Mouse (Mus musculus) testis, adult 2 months (tissue): ENCODE results near the gene Rnf130. TPM values are rescaled to one million over a fixed set of nuclear protein-coding genes. Genes with fewer than 3 reads are reported as not detected.
"Not testable (repeated sequence)": the region's sequence is repeated elsewhere in the genome, so short reads cannot be mapped to it uniquely, and the experiment has no call there.

ENCODE experiments used
- H3K27ac ChIP-seq: fragments of 200-500 bp; 2 replicates; pipeline ENCODE4 v1.5.1; 2012; ENCODE audit warnings: low read depth, low read length; ENCODE audit not compliant: control insufficient read depth, insufficient read depth
- H3K27me3 ChIP-seq: fragments of 200-500 bp; 2 replicates; pipeline ENCODE4 v1.6.1; 2012; ENCODE audit warnings: mild to moderate bottlenecking, low read length, moderate library complexity; ENCODE audit not compliant: control insufficient read depth, insufficient read depth
- H3K36me3 ChIP-seq: fragments of 200-500 bp; 2 replicates; pipeline ENCODE4 v1.6.1; 2012; ENCODE audit warnings: mild to moderate bottlenecking, low read length; ENCODE audit not compliant: control insufficient read depth, insufficient read depth
- H3K4me1 ChIP-seq: fragments of 200-500 bp; 2 replicates; pipeline ENCODE4 v1.6.1; 2012; ENCODE audit warnings: low read length; ENCODE audit not compliant: control insufficient read depth, insufficient read depth
- H3K4me3 ChIP-seq: fragments of 200-500 bp; 2 replicates; pipeline ENCODE4 v1.5.1; 2012; ENCODE audit warnings: low read depth, mild to moderate bottlenecking, low read length, moderate library complexity, mixed read lengths; ENCODE audit not compliant: control insufficient read depth
- CTCF ChIP-seq: fragments of 200-500 bp; IDR thresholded peaks from 2 replicates; pipeline ENCODE4 v1.5.1; 2012; ENCODE audit warnings: low read depth, mild to moderate bottlenecking, inconsistent platforms, low read length, moderate library complexity; ENCODE audit not compliant: control insufficient read depth, insufficient read depth, insufficient replicate concordance
- POLR2A ChIP-seq: fragments of 200-500 bp; IDR thresholded peaks from 2 replicates; pipeline ENCODE4 v1.6.1; 2012; ENCODE audit warnings: low read depth, mild to moderate bottlenecking, inconsistent platforms, low read length, moderate library complexity; ENCODE audit not compliant: control insufficient read depth
- polyA plus RNA-seq: library from polyadenylated mRNA; depleted of rRNA; stranded (reverse); fragments of >200 nt; gene quantifications from 2 replicates; pipeline ENCODE4 v1.2.3, GENCODE M21; 2012

Rnf130 gene
- polyA plus RNA-seq, 1 experiment: 12.1 TPM

DNA sequence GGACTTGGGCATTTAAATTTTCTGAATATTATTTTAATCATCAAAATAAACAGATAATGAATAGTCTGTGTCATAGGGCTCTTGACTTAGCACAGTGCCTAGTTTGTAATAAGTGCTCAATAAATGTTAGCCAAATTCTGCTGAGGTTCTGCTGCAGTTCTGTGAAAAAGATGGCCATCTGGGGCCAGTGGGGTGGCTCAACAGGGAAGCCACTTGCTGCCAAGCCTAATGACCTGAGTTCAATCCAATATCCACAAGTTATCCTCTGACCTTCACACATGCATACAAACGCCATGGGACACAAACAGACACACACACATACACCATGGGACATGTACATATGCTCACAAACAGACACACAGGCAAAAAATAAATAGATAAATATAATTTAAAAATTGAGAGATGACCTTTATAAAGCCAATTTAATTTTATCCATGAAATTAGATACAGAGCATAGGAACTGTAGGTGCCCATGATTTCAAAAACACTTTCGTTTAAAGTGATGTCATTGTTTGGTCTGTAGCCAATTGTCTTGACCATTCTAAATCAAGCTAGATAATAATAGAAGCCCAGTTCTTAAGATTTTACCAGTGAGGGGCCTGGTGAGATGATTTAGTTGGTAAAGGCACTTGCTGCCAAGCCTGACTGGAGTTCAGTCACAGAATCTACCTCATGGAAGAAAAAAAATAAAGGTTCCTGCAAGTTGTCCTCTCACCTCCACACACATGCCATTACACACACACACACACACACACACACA, 75.6 kb downstream of the Rnf130 start:
- no peaks in the 10 kb centered on the region for H3K36me3 ChIP-seq

GRCm38 (mm10) chr11:50101962-50102361, 76.8 kb downstream of the Rnf130 start:
- H3K4me1 ChIP-seq, H3K27me3 ChIP-seq, H3K27ac ChIP-seq, H3K4me3 ChIP-seq, H3K36me3 ChIP-seq: not testable (repeated sequence)

More for the DNA sequence above, 75.6 kb downstream of the Rnf130 start:
- no peaks in the 10 kb centered on the region for H3K27me3 ChIP-seq
- H3K4me1 ChIP-seq: no peaks in the 10 kb centered on the region
- H3K4me3 ChIP-seq: no peak overlapping the region
- H3K27ac ChIP-seq: no peak overlapping the region
- TF ChIP-seq CTCF (no peak), POLR2A (no peak)

DNA sequence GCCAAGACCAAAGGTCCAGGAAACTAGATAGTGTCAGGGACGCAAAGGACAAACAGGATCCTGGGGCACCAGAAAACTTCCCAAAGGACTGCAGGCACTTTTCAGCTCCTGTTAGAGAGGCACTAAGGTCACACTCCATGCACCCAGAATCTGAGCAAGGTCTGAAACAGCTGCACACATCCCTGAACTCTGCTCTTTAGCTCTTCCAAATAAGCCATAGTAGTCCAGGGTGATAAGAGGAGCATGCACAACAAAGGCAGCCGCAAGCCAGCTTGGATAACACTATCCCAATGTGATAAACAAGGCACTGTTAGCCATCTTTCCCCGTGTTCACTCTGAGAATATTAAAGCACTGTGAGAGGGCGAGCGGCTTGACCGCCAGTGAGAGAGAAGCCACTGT, 78.9 kb downstream of the Rnf130 start:
- TF ChIP-seq POLR2A: no peak
- TF ChIP-seq CTCF: no peak
- H3K4me3 ChIP-seq: no peak overlapping the region
- no peaks in the 10 kb centered on the region for H3K36me3 ChIP-seq
- no peaks in the 10 kb centered on the region for H3K27me3 ChIP-seq
- H3K4me1 ChIP-seq: no peaks in the 10 kb centered on the region
- no peak overlapping the region for H3K27ac ChIP-seq

GRCm38 (mm10) chr11:50105237-50105636, 80.1 kb downstream of the Rnf130 start:
- Histone ChIP-seq H3K4me1 (no peaks in the 10 kb centered on the region), H3K27ac (no peak overlapping the region), H3K27me3 (no peaks in the 10 kb centered on the region), H3K36me3 (no peaks in the 10 kb centered on the region), H3K4me3 (no peak overlapping the region)
- TF ChIP-seq POLR2A: no peak
- TF ChIP-seq CTCF: no peak

DNA sequence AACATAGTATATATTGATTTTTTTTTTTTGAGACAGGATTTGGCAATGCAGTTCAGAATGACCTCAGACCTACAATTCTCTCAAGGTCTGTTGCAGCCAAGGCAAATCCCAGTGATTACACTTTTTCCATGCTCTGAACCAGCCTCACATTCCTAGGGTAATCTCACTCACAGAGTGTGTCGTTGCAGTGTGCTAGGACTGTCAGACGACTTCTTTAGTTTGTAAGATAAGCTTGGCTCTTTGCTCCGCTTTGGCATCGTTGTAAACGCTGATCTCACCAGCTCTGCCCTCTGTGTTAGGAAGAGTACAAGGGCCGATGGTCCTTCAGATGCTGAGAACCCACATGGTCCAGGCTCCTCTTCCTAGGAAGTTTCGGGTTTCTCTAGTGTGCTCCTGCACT, 80.9 kb downstream of the Rnf130 start:
- Histone ChIP-seq H3K4me1 (no peaks in the 10 kb centered on the region), H3K27ac (no peak overlapping the region), H3K27me3 (no peaks in the 10 kb centered on the region), H3K36me3 (no peaks in the 10 kb centered on the region), H3K4me3 (no peak overlapping the region)
- TF ChIP-seq CTCF: no peak
- no peak for TF ChIP-seq POLR2A

DNA sequence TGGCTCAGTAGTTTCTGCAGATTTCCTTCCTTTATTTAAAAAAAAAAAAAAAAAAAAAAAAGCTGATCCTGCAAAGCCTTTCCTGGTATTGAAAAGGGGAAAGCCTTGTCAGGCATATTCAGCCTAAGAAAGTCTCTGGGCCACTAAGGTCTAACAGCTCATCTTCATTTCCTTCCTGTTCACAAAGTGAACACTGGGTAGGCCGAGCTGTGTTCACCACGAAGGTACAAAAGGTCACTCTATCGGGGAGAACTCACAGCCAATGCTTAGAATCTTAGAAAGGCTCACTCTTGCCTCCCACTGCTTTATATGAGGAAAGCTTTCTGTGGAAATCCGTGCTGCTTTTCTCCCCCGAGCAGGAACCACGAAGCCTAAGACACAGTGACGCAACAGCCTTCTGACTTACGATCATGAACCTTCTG, 83.7 kb downstream of the Rnf130 start:
- no peaks in the 10 kb centered on the region for H3K36me3 ChIP-seq
- no peak overlapping the region for H3K4me3 ChIP-seq
- TF ChIP-seq POLR2A: no peak
- H3K27ac ChIP-seq: no peak overlapping the region
- H3K27me3 ChIP-seq: no peaks in the 10 kb centered on the region
- no peaks in the 10 kb centered on the region for H3K4me1 ChIP-seq

DNA sequence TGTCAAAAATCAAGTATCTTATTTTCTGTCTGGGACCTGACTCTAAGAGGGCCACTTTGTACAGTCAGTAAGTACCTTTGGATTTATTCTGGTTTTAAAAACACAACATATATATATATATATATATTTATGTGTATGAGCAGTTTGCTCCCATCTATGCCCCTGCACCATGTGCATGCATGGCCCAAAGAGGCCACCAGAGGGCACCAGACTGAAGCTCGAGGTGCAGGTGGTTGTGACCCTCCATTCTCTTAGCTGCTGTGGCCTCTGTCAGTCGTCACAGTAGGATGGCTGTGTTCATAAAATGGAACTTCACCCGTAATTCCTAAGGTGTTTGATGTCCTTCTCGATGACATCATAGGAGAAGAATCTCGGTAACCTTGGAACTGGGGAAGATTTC, 89.2 kb downstream of the Rnf130 start:
- Histone ChIP-seq H3K4me1 (no peaks in the 10 kb centered on the region), H3K27me3 (no peaks in the 10 kb centered on the region), H3K4me3 (no peak overlapping the region), H3K27ac (no peak overlapping the region), H3K36me3 (no peaks in the 10 kb centered on the region)
- TF ChIP-seq CTCF (peak; percentile 88), POLR2A (no peak)

DNA sequence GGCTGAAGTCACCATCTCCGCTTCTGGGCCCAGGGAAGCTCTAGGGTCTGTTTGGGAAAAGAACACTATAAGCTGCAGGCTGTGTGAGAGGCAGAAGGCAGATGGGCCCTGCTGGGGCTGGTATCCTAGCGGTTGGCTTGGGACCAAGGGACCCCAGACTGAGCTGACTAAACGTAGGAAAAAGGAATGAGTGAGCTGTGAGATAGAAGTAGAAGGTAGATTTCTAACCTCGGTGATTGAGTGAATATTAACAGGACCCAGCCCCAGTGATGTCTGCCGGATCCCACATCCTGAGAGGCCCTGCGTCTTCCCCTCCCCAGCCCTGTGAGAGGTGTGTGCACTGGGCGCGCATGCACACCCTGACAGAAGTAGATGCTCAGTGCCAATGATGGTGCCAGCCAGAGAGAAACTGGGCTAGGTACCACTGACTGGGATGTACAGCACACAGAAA, 97.5 kb downstream of the Rnf130 start:
- TF ChIP-seq POLR2A (no peak), CTCF (no peak)
- Histone ChIP-seq H3K36me3 (no peaks in the 10 kb centered on the region), H3K27ac (no peak overlapping the region), H3K4me3 (no peak overlapping the region), H3K4me1 (no peaks in the 10 kb centered on the region), H3K27me3 (no peaks in the 10 kb centered on the region)

GRCm38 (mm10) chr11:50127781-50128180, 102.6 kb downstream of the Rnf130 start:
- H3K36me3 ChIP-seq: no peaks in the 10 kb centered on the region
- TF ChIP-seq CTCF: no peak
- TF ChIP-seq POLR2A: no peak
- H3K27ac ChIP-seq: no peak overlapping the region
- peaks cover 10% of the 10 kb centered on the region for H3K4me1 ChIP-seq
- no peak overlapping the region for H3K4me3 ChIP-seq
- H3K27me3 ChIP-seq: no peaks in the 10 kb centered on the region
